Mouse (Mus musculus) liver, postnatal 0 days (tissue): ENCODE measurements around the gene Zfp946. TPM values are rescaled to one million over a fixed set of nuclear protein-coding genes. Genes with fewer than 3 reads are reported as not detected.

Source experiments
- ATAC-seq: fragments of 200-750 bp; cut with Nextera tagmentation; 2 replicates; pipeline ENCODE4 v1.8.0; 2017; ENCODE audit warnings: mild to moderate bottlenecking, moderate library complexity
- DNase-seq: peaks from one replicate; pipeline ENCODE4 v3.0.0-alpha.2; 2016
- H3K27ac ChIP-seq: fragments of 300-500 bp; sonication (generic); 2 replicates; pipeline ENCODE4 v1.5.1; 2014; ENCODE audit warnings: antibody characterized with exemption, moderate library complexity, mild to moderate bottlenecking, low read depth
- H3K27me3 ChIP-seq: fragments of 300-500 bp; sonication (generic); 2 replicates; pipeline ENCODE4 v1.6.1; 2014; ENCODE audit warnings: low read length, control low read depth, mixed read lengths; ENCODE audit not compliant: insufficient read depth
- H3K36me3 ChIP-seq: fragments of 300-500 bp; sonication (generic); replicated peaks from 2 replicates; pipeline ENCODE4 v1.6.1; 2014; ENCODE audit warnings: mild to moderate bottlenecking, control low read depth, low read length, moderate library complexity, mixed read lengths; ENCODE audit not compliant: insufficient read depth
- H3K4me1 ChIP-seq: fragments of 300-500 bp; sonication (generic); 2 replicates; pipeline ENCODE4 v1.6.1; 2014; ENCODE audit warnings: antibody characterized with exemption, mild to moderate bottlenecking, control low read depth; ENCODE audit not compliant: insufficient read depth
- H3K4me2 ChIP-seq: fragments of 300-500 bp; sonication (generic); 2 replicates; pipeline ENCODE4 v1.6.1; 2014; ENCODE audit warnings: low read depth, mild to moderate bottlenecking, low read length, moderate library complexity, mixed read lengths
- H3K4me3 ChIP-seq: fragments of 300-500 bp; sonication (generic); 2 replicates; pipeline ENCODE4 v1.5.1; 2014; ENCODE audit warnings: low read depth, low read length
- H3K9ac ChIP-seq: fragments of 300-500 bp; sonication (generic); replicated peaks from 2 replicates; pipeline ENCODE4 v1.6.1; 2014; ENCODE audit warnings: mild to moderate bottlenecking, moderate library complexity
- H3K9me3 ChIP-seq: fragments of 300-500 bp; sonication (generic); 2 replicates; pipeline ENCODE4 v1.6.1; 2016; ENCODE audit warnings: mild to moderate bottlenecking, control low read depth, low read length, mixed read lengths
- CTCF ChIP-seq: sonication (generic); IDR thresholded peaks from 2 replicates; pipeline ENCODE4 v1.5.1; 2016; ENCODE audit warnings: antibody characterized with exemption, low read depth
- EP300 ChIP-seq: IDR thresholded peaks from 2 replicates; pipeline ENCODE4 v1.6.1; 2016; ENCODE audit warnings: antibody characterized with exemption, low read depth, mild to moderate bottlenecking
- WGBS: fragments of 180-500 bp; shearing (Covaris S2); extraction: QIAGEN DNeasy Blood & Tissue Kit; methylation state at CpG from one replicate; pipeline ENCODE4 v1.1.7; 2014; ENCODE audit not compliant: insufficient replicate concordance; 5-methylcytosine and 5-hydroxymethylcytosine counted together
- polyA plus RNA-seq: library from polyadenylated mRNA; unstranded; fragments of >200 nt; fragmentation: Nextera tagmentation; extraction: Ambion mirVana; gene quantifications from 2 replicates; pipeline ENCODE4 v1.2.1, GENCODE M21; 2015

The Zfp946 gene
- 2.9 and 3.2 TPM in 2 replicates for polyA plus RNA-seq

DNA sequence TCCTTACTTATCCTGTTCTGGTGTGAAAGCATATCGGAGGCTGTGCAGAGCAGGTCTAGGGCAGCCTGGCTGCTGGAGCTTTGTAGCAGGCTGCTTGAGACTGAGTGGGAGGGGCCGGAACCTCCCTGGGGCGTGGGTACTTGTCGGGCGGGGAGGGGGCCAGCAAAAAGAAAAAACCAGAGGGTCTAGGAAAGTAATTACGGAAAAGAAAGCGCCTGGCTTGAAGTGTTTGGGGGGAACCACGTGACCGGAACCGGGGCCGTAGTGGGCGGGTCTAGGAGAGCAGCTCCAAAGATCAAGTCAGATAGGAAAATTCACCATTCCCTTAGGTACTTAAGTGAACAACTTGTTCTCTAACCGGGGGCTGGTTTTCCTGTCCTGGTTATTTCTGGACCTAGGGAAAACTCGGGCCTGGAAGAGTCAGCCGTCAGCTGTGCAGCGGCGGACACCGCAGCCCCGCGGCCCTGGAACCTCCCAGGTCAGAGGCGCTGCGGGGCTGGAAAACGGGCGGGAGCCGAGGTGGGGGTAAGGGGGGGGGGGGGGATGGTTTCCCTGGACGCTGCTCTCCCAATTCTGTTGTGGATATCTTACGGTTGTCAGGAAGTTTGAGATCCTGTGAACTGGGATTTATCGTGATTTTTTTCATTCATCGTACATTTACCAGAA is at the start of gene Zfp946:
Gene Zfp946 (plus strand): TSS at position 271 of the 666 bp plus-strand sequence.
- peak within 1 kb of the TSS; percentile 73 for H3K9ac ChIP-seq

GRCm38 (mm10) chr17:22410756-22411155 is 13.3 kb upstream of the Zfp946 start:
- H3K4me2 ChIP-seq: no peak overlapping the region
- 50% methylated on average over 2 of the region's 2 CpGs for WGBS
- no peaks in the 10 kb centered on the region for H3K4me1 ChIP-seq
- H3K9ac ChIP-seq: no peak overlapping the region
- peak; percentile 47; the same call in 1 of the 2 replicates for ATAC-seq
- peak; percentile 71 for TF ChIP-seq CTCF
- no peak for TF ChIP-seq EP300
- no peaks in the 10 kb centered on the region for H3K36me3 ChIP-seq
- H3K27me3 ChIP-seq: no peaks in the 10 kb centered on the region
- H3K9me3 ChIP-seq: no peaks in the 10 kb centered on the region
- no peak overlapping the region for H3K27ac ChIP-seq
- peak; percentile 28 for DNase-seq
- H3K4me3 ChIP-seq: no peak overlapping the region

More for the DNA sequence above, at the start of gene Zfp946:
- Histone ChIP-seq H3K36me3 (no peaks in the 10 kb centered on the region), H3K4me1 (peaks cover 2% of the 10 kb centered on the region; the same call in 1 of the 2 replicates), H3K4me3 (peak within 1 kb of the TSS; percentile 71), H3K27me3 (no peaks in the 10 kb centered on the region), H3K27ac (peak within 1 kb of the TSS; percentile 74), H3K4me2 (peak within 1 kb of the TSS; percentile 81), H3K9me3 (no peaks in the 10 kb centered on the region)
- DNase-seq (peak; percentile 81), ATAC-seq (peak; percentile 92)
- TF ChIP-seq EP300: no peak
- no peak for TF ChIP-seq CTCF
- 1% methylated on average over 28 of the region's 29 CpGs for WGBS

DNA sequence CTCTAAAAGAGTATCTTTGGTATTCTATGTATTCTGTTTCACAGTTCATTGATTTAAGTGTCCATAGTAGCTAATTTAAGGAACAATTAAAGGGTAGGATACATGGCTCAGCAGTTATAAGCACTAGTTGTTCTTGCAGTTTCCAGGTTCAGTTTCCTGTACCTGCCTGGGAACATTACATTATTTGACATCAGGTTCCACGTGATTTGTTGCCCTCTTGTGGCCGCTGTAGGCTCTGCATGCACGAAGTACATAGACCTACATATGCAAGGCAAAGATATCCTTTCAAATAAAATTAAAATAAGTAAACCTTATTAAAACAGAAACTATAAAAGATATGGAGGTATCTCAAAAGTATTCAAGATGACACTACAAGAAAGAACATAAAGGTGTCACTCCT is 6.5 kb upstream of the Zfp946 start:
- Histone ChIP-seq H3K9me3 (no peaks in the 10 kb centered on the region), H3K9ac (no peak overlapping the region), H3K27me3 (no peaks in the 10 kb centered on the region), H3K27ac (no peak overlapping the region), H3K36me3 (no peaks in the 10 kb centered on the region), H3K4me2 (no peak overlapping the region), H3K4me3 (no peak overlapping the region), H3K4me1 (no peaks in the 10 kb centered on the region)
- TF ChIP-seq EP300 (no peak), CTCF (peak; percentile 87)
- DNase-seq (peak; percentile 73), ATAC-seq (no peak; the same call in 1 of the 2 replicates)
- WGBS: under 1% methylated on average over 3 of the region's 3 CpGs

DNA sequence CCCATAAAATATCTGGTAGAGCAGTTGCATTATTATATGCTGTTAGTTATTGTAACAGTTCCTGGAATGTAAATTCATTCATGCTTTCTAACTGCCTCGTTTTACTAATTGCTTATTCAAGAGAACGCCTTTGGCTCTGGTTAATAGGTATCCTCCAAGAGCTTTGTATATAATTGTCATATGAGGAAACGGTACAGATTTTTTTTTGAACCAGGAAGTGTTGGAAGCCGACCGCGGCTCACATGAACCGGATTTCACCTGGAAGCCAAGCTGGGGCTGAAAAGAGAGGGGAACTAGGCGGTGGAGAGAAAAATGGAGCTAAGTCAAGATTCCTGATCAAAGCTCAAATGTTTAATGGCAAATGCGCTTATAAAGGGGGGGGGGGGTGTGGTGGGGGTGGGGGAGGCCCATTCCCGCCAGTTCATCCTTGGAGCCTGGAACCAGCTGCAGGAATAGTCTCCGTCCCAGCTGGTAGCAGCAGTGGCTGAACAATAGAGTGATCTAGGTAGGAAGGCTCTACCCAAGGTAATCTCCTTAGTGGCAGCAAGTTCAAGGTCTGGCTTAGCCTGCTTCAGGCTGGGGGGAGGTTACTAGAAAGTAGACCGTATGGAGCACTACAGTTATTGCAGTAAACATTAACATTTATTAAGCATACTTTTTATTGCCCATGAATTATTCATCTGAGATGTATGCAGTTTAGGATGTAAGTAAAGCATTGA is 773 bp downstream of the Zfp946 start:
- H3K36me3 ChIP-seq: no peaks in the 10 kb centered on the region
- peak overlapping the region; percentile 74 for H3K27ac ChIP-seq
- WGBS: 8% methylated on average over 12 of the region's 12 CpGs

DNA sequence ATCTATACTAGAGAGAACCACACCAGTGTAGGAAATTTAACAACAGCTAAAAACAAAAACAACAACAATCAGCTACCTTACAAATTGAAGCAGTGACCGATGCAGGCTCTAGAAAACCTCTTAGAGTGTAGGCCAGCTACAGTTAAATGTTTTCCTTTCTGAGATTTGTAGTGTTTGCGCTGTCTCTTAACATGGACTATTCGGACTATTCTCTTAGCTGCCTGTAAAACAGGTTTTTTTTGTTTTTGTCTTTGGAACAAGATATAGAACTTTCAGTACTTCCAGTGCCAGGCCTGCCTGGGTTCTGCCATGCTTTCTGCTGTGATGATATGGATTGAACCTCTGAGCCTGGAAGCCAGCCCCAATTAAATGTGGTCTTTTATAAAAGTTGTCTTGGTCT is 23.7 kb downstream of the Zfp946 start:
- ATAC-seq (no peak), DNase-seq (no peak)
- Histone ChIP-seq H3K9ac (no peak overlapping the region), H3K9me3 (no peaks in the 10 kb centered on the region), H3K4me1 (no peaks in the 10 kb centered on the region), H3K4me3 (no peak overlapping the region), H3K27ac (no peak overlapping the region), H3K27me3 (no peaks in the 10 kb centered on the region), H3K4me2 (no peak overlapping the region), H3K36me3 (no peaks in the 10 kb centered on the region)
- TF ChIP-seq CTCF (no peak), EP300 (no peak)
- WGBS: 87% methylated on average over 3 of the region's 3 CpGs

More for the DNA sequence above, 773 bp downstream of the Zfp946 start:
- DNase-seq (no peak), ATAC-seq (no peak)
- H3K27me3 ChIP-seq: no peaks in the 10 kb centered on the region
- peaks cover 2% of the 10 kb centered on the region; the same call in 1 of the 2 replicates for H3K4me1 ChIP-seq
- peak overlapping the region; percentile 81 for H3K4me2 ChIP-seq
- H3K4me3 ChIP-seq: peak overlapping the region; percentile 71
- H3K9me3 ChIP-seq: no peaks in the 10 kb centered on the region
- TF ChIP-seq EP300 (no peak), CTCF (no peak)
- peak overlapping the region; percentile 73; the same call in 1 of the 2 replicates for H3K9ac ChIP-seq

- DNase-seq: no peak
- H3K27ac ChIP-seq: no peak overlapping the region
- no peaks in the 10 kb centered on the region for H3K9me3 ChIP-seq
- no peak overlapping the region for H3K4me3 ChIP-seq
- 72% methylated on average over 4 of the region's 4 CpGs for WGBS
- no peak for TF ChIP-seq CTCF
- no peak for TF ChIP-seq EP300
- no peaks in the 10 kb centered on the region for H3K27me3 ChIP-seq
- H3K9ac ChIP-seq: no peak overlapping the region
- no peak for ATAC-seq
- no peaks in the 10 kb centered on the region for H3K4me1 ChIP-seq
- H3K4me2 ChIP-seq: no peak overlapping the region
- no peaks in the 10 kb centered on the region for H3K36me3 ChIP-seq
Measured at GRCm38 (mm10) chr17:22497120-22497519, 73.1 kb downstream of the Zfp946 start.

Other genes starting within 250 kb of the Zfp946 start
- gene Zfp994, start 198.6 kb upstream of the Zfp946 start, polyA plus RNA-seq: 0.77 and 0.87 TPM in 2 replicates
- gene CT030661.1, start 109.4 kb upstream of the Zfp946 start, polyA plus RNA-seq: 3.0 and 3.2 TPM in 2 replicates
- 4.2 and 4.7 TPM in 2 replicates for gene Zfp944, start 62.8 kb upstream of the Zfp946 start, polyA plus RNA-seq
- gene Zfp758, start 62.8 kb upstream of the Zfp946 start, polyA plus RNA-seq: 3.5 and 3.7 TPM in 2 replicates
- not detected in 2 replicates for gene Vmn2r111, start 149.3 kb downstream of the Zfp946 start, polyA plus RNA-seq
- not detected in 2 replicates for gene Vmn2r112, start 176.7 kb downstream of the Zfp946 start, polyA plus RNA-seq